ENCODE assay signal across 26 mouse cellular contexts in the genomic region with DNA sequence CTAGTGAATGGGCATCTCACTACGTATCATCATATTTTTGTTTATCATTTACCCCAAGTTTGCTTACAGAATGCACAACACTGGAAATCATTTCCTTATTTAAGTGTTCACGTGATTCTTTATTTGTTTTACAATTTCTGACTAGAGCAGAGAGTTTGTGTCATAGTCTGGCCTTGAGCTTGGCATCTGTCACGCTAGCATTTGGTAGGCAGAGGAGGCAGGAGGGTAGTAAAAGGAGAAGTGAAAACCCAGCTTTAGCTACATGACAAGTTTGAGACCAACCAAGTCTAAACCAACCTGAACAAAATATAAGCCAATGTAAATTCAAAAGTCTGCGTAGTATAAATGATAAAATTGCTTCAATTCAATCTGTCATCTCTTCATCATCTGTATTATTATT. TPM values are rescaled to one million over a fixed set of nuclear protein-coding genes. Genes with fewer than 3 reads are reported as not detected.
A peak's percentile ranks its signal among the peaks of the same experiment; 100 is the strongest.
DNase-seq lines count a peak whose midpoint lies in the region; ATAC-seq and TF ChIP-seq lines count a peak whose summit lies in the region.
"Had no signal": no experiment of that assay in that cellular context is flagged by ENCODE, and none has a peak within 500 bp of the region (broad histone marks: within the 10 kb centered on the region; RNA-seq: fewer than 3 reads in every experiment).

No protein-coding gene starts in this region.

- no peak for TF ChIP-seq CTCF in heart, postnatal 0 days (IDR thresholded peaks at IDR 0.05; ENCODE audit: low read depth)

- no peaks in the 10 kb centered on the region for H3K27me3 ChIP-seq in heart, embryonic 11.5 days (ENCODE audit: control insufficient read depth, insufficient read depth, low read length)
- H3K27me3 ChIP-seq in heart, embryonic 12.5 days (replicated peaks), result no peaks in the 10 kb centered on the region
- no peaks in the 10 kb centered on the region for H3K27me3 ChIP-seq in heart, postnatal 0 days (ENCODE audit: control insufficient read depth, insufficient read depth, low read length)
- H3K27me3 ChIP-seq: embryonic facial prominence, embryonic 13.5 days; forebrain, embryonic 12.5 days; forebrain, embryonic 15.5 days; hindbrain, embryonic 12.5 days; hindbrain, embryonic 15.5 days had no signal

- no peak for ATAC-seq in heart, embryonic 11.5 days (replicated peaks; ENCODE audit: insufficient number of reproducible peaks, low FRiP score, low TSS enrichment)
- ATAC-seq in heart, embryonic 12.5 days (ENCODE audit: insufficient number of reproducible peaks, low FRiP score), result no peak
- no peak for ATAC-seq in heart, postnatal 0 days (ENCODE audit: insufficient read depth, low read depth)
- peak; percentile 61 for ATAC-seq in common myeloid progenitor, adult 5-6 weeks (replicated peaks; ENCODE audit: low read depth, poor library complexity, severe bottlenecking)
- ATAC-seq in neutrophil, adult 5-6 weeks (ENCODE audit: extremely low read depth, insufficient number of reproducible peaks, low FRiP score, poor library complexity, severe bottlenecking), result peak; percentile 44; the same call in 1 of the 2 replicates
- ATAC-seq: CD4-positive, CD25-positive, alpha-beta regulatory T cell, adult 4 months; forebrain, embryonic 15.5 days; intestine, postnatal 0 days had no signal

- H3K27ac ChIP-seq in heart, embryonic 11.5 days (ENCODE audit: low read depth, low read length), result peak overlapping the region; percentile 12; the same call in 1 of the 2 replicates
- no peak overlapping the region for H3K27ac ChIP-seq in heart, embryonic 12.5 days (ENCODE audit: poor library complexity, severe bottlenecking)
- peak overlapping the region; percentile 30 for H3K27ac ChIP-seq in heart, postnatal 0 days (ENCODE audit: low read depth)
- H3K27ac ChIP-seq: embryonic facial prominence, embryonic 10.5 days; embryonic facial prominence, embryonic 13.5 days; forebrain, embryonic 12.5 days; forebrain, embryonic 15.5 days; hindbrain, embryonic 12.5 days; hindbrain, embryonic 15.5 days had no signal

- H3K9ac ChIP-seq in heart, embryonic 11.5 days (ENCODE audit: low read depth, low read length), result no peak overlapping the region
- no peak overlapping the region for H3K9ac ChIP-seq in heart, embryonic 12.5 days
- H3K9ac ChIP-seq in heart, postnatal 0 days (replicated peaks; ENCODE audit: low read depth, low read length), result no peak overlapping the region
- H3K9ac ChIP-seq: embryonic facial prominence, embryonic 13.5 days; forebrain, embryonic 12.5 days; forebrain, embryonic 15.5 days; hindbrain, embryonic 12.5 days; hindbrain, embryonic 15.5 days had no signal

- intact Hi-C loops in heart, postnatal 36 days (cut with DNase I), result loop anchor here (5.0 kb wide), 1 partner anchor 43 kb away; the partner anchor contains the start of gene Slc8a1

- no peaks in the 10 kb centered on the region for H3K36me3 ChIP-seq in heart, embryonic 11.5 days (ENCODE audit: control insufficient read depth, insufficient read depth, low read length)
- H3K36me3 ChIP-seq in heart, embryonic 12.5 days, result no peaks in the 10 kb centered on the region
- no peaks in the 10 kb centered on the region for H3K36me3 ChIP-seq in heart, postnatal 0 days (replicated peaks; ENCODE audit: control insufficient read depth, insufficient read depth, low read length)
- H3K36me3 ChIP-seq: embryonic facial prominence, embryonic 10.5 days; embryonic facial prominence, embryonic 13.5 days; forebrain, embryonic 12.5 days; forebrain, embryonic 15.5 days; hindbrain, embryonic 12.5 days; hindbrain, embryonic 15.5 days had no signal

- whole genome bisulfite sequencing in heart, embryonic 11.5 days (ENCODE audit: insufficient replicate concordance), result 71% methylated on average over 4 of the region's 4 CpGs
- WGBS in heart, embryonic 12.5 days, result 76% methylated on average over 4 of the region's 4 CpGs
- 77% methylated on average over 4 of the region's 4 CpGs for WGBS in heart, postnatal 0 days

- no peaks in the 10 kb centered on the region for H3K9me3 ChIP-seq in heart, embryonic 11.5 days (replicated peaks; ENCODE audit: control insufficient read depth, low read length)
- no peaks in the 10 kb centered on the region for H3K9me3 ChIP-seq in heart, embryonic 12.5 days (replicated peaks)
- H3K9me3 ChIP-seq in heart, postnatal 0 days (replicated peaks; ENCODE audit: control insufficient read depth, low read length), result no peaks in the 10 kb centered on the region
- H3K9me3 ChIP-seq: embryonic facial prominence, embryonic 10.5 days; embryonic facial prominence, embryonic 13.5 days; forebrain, embryonic 12.5 days; forebrain, embryonic 15.5 days; hindbrain, embryonic 12.5 days; hindbrain, embryonic 15.5 days had no signal

- H3K4me3 ChIP-seq in heart, embryonic 11.5 days (ENCODE audit: low read depth, low read length), result no peak overlapping the region
- H3K4me3 ChIP-seq in heart, embryonic 12.5 days, result no peak overlapping the region
- H3K4me3 ChIP-seq in heart, postnatal 0 days (ENCODE audit: low read depth, low read length), result no peak overlapping the region
- H3K4me3 ChIP-seq: embryonic facial prominence, embryonic 10.5 days; embryonic facial prominence, embryonic 13.5 days; erythroblast, embryonic 14.5 days; forebrain, embryonic 12.5 days; forebrain, embryonic 15.5 days; heart, adult 2 months; hindbrain, embryonic 12.5 days; hindbrain, embryonic 15.5 days had no signal

- TF ChIP-seq EP300 in heart, postnatal 0 days (IDR thresholded peaks at IDR 0.05; ENCODE audit: low read depth), result no peak

- DNase-seq in heart, postnatal 0 days (ENCODE audit: low spot score), result no peak
- no peak for DNase-seq in heart, postnatal 36 days
- no peak for DNase-seq in right cerebral cortex, postnatal 36 days (ENCODE audit: low spot score in 2 of 2)
- DNase-seq in embryo, embryonic 10 days (ENCODE audit: low spot score), result no peak
- DNase-seq: adrenal gland, adult 2 months; adrenal gland, postnatal 14 days; cerebellum, adult 11-12 months; cerebellum, adult 8-10 months; cerebellum, postnatal 14 days; embryo, embryonic 11 days; gastrocnemius, postnatal 25 days; heart, adult 2 months; kidney, adult 2 months had no signal

- H3K4me1 ChIP-seq in heart, embryonic 11.5 days (ENCODE audit: control insufficient read depth, insufficient read depth, low read length), result peaks cover 6% of the 10 kb centered on the region; the same call in 1 of the 2 replicates
- H3K4me1 ChIP-seq in heart, embryonic 12.5 days (replicated peaks), result peaks cover 30% of the 10 kb centered on the region
- peaks cover 24% of the 10 kb centered on the region for H3K4me1 ChIP-seq in heart, postnatal 0 days (ENCODE audit: control insufficient read depth, insufficient read depth)
- H3K4me1 ChIP-seq: embryonic facial prominence, embryonic 10.5 days; embryonic facial prominence, embryonic 13.5 days; forebrain, embryonic 12.5 days; forebrain, embryonic 15.5 days; hindbrain, embryonic 12.5 days; hindbrain, embryonic 15.5 days had no signal

- H3K4me2 ChIP-seq in heart, embryonic 11.5 days, result no peak overlapping the region
- no peak overlapping the region for H3K4me2 ChIP-seq in heart, embryonic 12.5 days
- H3K4me2 ChIP-seq in heart, postnatal 0 days (ENCODE audit: low read depth, low read length), result no peak overlapping the region
- H3K4me2 ChIP-seq: embryonic facial prominence, embryonic 13.5 days; forebrain, embryonic 12.5 days; forebrain, embryonic 15.5 days; hindbrain, embryonic 12.5 days; hindbrain, embryonic 15.5 days had no signal

RNA-seq across cellular contexts. Expression of gene Slc8a1, which starts 41.7 kb away (rescaled TPM):
- 126 and 148 TPM in 2 replicates for polyA plus RNA-seq in heart, embryonic 11.5 days (2014; fragmentation: Nextera tagmentation; extraction: Ambion mirVana)
- 100 and 115 TPM in 2 replicates for polyA plus RNA-seq in heart, embryonic 12.5 days (2016; fragmentation: Nextera tagmentation; extraction: Ambion mirVana)
- total RNA-seq in heart, postnatal 0 days (2014; rRNA removed; ENCODE audit: low replicate concordance), result 875 and 912 TPM in 2 replicates
- polyA plus RNA-seq in heart, postnatal 0 days (2015; fragmentation: Nextera tagmentation; extraction: Ambion mirVana), result 59.9 and 71.6 TPM in 2 replicates
- total RNA-seq in heart, postnatal 36 days (2021), result 100 to 1,000 TPM; 392 to 411 TPM
- total RNA-seq in common myeloid progenitor, adult 5-6 weeks (2017), result 12.1 and 12.3 TPM in 2 replicates
- 4.2 and 5.4 TPM in 2 replicates for total RNA-seq in neutrophil, adult 5-6 weeks (2017)
- polyA plus RNA-seq: erythroblast, embryonic 14.5 days had no signal

Comparison
In these comparisons a context has a peak if more than half of its experiments do, and no peak if none do; other contexts are left out.
1. ATAC-seq: peak in common myeloid progenitor, adult 5-6 weeks (single experiment) and neutrophil, adult 5-6 weeks (single experiment); none in heart, embryonic 11.5 days (single experiment), heart, embryonic 12.5 days (single experiment) and heart, postnatal 0 days (single experiment).
2. RNA of gene Slc8a1, which starts 41.7 kb away (total RNA-seq): 875 to 912 TPM in heart, postnatal 0 days and 392 to 411 TPM in heart, postnatal 36 days; 12.1 to 12.3 TPM in common myeloid progenitor, adult 5-6 weeks and 4.2 to 5.4 TPM in neutrophil, adult 5-6 weeks; every median in the first group is over 10 times any median in the second.